Mouse (Mus musculus) induced T-regulatory cell, adult 2 months (primary cell): ENCODE data around the gene Fbxw11.

Experiments used
- DNase-seq: peaks from one replicate; pipeline ENCODE4 v3.0.0-alpha.2; 2012; ENCODE audit warnings: low read depth

Gene Fbxw11

GRCm38 (mm10) chr11:32752595-32752885 is 110.0 kb downstream of the Fbxw11 start:
- no peak for DNase-seq

- no peak for DNase-seq
These were observed 110.8 kb downstream of the Fbxw11 start for GRCm38 (mm10) chr11:32753358-32753757.

GRCm38 (mm10) chr11:32762773-32763172 is 120.2 kb downstream of the Fbxw11 start:
- no peak for DNase-seq

- no peak for DNase-seq
These were observed 125.1 kb downstream of the Fbxw11 start for GRCm38 (mm10) chr11:32767496-32768230.

GRCm38 (mm10) chr11:32768642-32769343 is 126.3 kb downstream of the Fbxw11 start:
- peak; percentile 61 for DNase-seq

- no peak for DNase-seq
These were observed 138.4 kb downstream of the Fbxw11 start for GRCm38 (mm10) chr11:32780747-32781536.

- no peak for DNase-seq
These were observed 139.3 kb downstream of the Fbxw11 start for GRCm38 (mm10) chr11:32781633-32782404.

GRCm38 (mm10) chr11:32782724-32783123 is 140.2 kb downstream of the Fbxw11 start:
- DNase-seq = no peak

GRCm38 (mm10) chr11:32785591-32786147 is 143.1 kb downstream of the Fbxw11 start:
- no peak for DNase-seq

- DNase-seq = no peak
These were observed 143.7 kb downstream of the Fbxw11 start for GRCm38 (mm10) chr11:32786201-32786600.

- DNase-seq = no peak
These were observed 152.4 kb downstream of the Fbxw11 start for GRCm38 (mm10) chr11:32794759-32795445.
